Mouse (Mus musculus) limb, embryonic 11.5 days (tissue): ENCODE measurements around the gene 2210016L21Rik. TPM values are rescaled to one million over a fixed set of nuclear protein-coding genes. Genes with fewer than 3 reads are reported as not detected.
"Not testable (repeated sequence)": the region's sequence is repeated elsewhere in the genome, so short reads cannot be mapped to it uniquely, and the experiment has no call there.

Experiments used
- ATAC-seq: fragments of 200-750 bp; cut with Nextera tagmentation; 2 replicates; pipeline ENCODE4 v1.8.0; 2017; ENCODE audit warnings: low read depth; ENCODE audit not compliant: insufficient number of reproducible peaks, low FRiP score, low TSS enrichment
- DNase-seq: peaks from one replicate; pipeline ENCODE4 v3.0.0-alpha.2; 2015; ENCODE audit warnings: low spot score
- H3K27ac ChIP-seq: fragments of 300-500 bp; sonication (generic); replicated peaks from 2 replicates; pipeline ENCODE4 v1.5.1; 2014; ENCODE audit warnings: low read depth, mild to moderate bottlenecking, low read length
- H3K27me3 ChIP-seq: fragments of 300-500 bp; sonication (generic); 2 replicates; pipeline ENCODE4 v1.6.1; 2014; ENCODE audit warnings: mild to moderate bottlenecking, low read length, mixed read lengths; ENCODE audit not compliant: control insufficient read depth, insufficient read depth
- H3K36me3 ChIP-seq: fragments of 300-500 bp; sonication (generic); 2 replicates; pipeline ENCODE4 v1.6.1; 2014; ENCODE audit warnings: mild to moderate bottlenecking, low read length, moderate library complexity, mixed read lengths; ENCODE audit not compliant: control insufficient read depth, insufficient read depth
- H3K4me1 ChIP-seq: fragments of 300-500 bp; sonication (generic); 2 replicates; pipeline ENCODE4 v1.6.1; 2014; ENCODE audit warnings: low read length, mixed read lengths; ENCODE audit not compliant: control insufficient read depth, insufficient read depth
- H3K4me2 ChIP-seq: fragments of 300-500 bp; sonication (generic); 2 replicates; pipeline ENCODE4 v1.6.1; 2014; ENCODE audit warnings: low read depth, mild to moderate bottlenecking, moderate library complexity; ENCODE audit not compliant: severe bottlenecking
- H3K4me3 ChIP-seq: fragments of 300-500 bp; sonication (generic); 2 replicates; pipeline ENCODE4 v1.5.1; 2014; ENCODE audit warnings: low read depth, low read length
- H3K9ac ChIP-seq: fragments of 300-500 bp; sonication (generic); 2 replicates; pipeline ENCODE4 v1.6.1; 2014; ENCODE audit warnings: mild to moderate bottlenecking, low read length
- H3K9me3 ChIP-seq: fragments of 300-500 bp; sonication (generic); 2 replicates; pipeline ENCODE4 v1.6.1; 2016; ENCODE audit warnings: low read length; ENCODE audit not compliant: control insufficient read depth
- WGBS: fragments of 180-500 bp; shearing (Covaris S2); extraction: QIAGEN DNeasy Blood & Tissue Kit; methylation state at CpG from one replicate; pipeline ENCODE4 v1.1.7; 2014; 5-methylcytosine and 5-hydroxymethylcytosine counted together
- polyA plus RNA-seq: library from polyadenylated mRNA; unstranded; fragments of >200 nt; fragmentation: Nextera tagmentation; extraction: Ambion mirVana; gene quantifications from 2 replicates; pipeline ENCODE4 v1.2.1, GENCODE M21; 2014

The 2210016L21Rik gene
- polyA plus RNA-seq, 1 experiment from 2014 or later: 55.2 TPM

- no peak overlapping the region for H3K4me2 ChIP-seq
- ATAC-seq (no peak), DNase-seq (no peak)
- WGBS: 66% methylated on average over 8 of the region's 8 CpGs
- H3K27me3 ChIP-seq: no peaks in the 10 kb centered on the region
- no peak overlapping the region for H3K4me3 ChIP-seq
- H3K27ac ChIP-seq: no peak overlapping the region
- H3K9me3 ChIP-seq: no peaks in the 10 kb centered on the region
- no peaks in the 10 kb centered on the region for H3K36me3 ChIP-seq
- no peak overlapping the region for H3K9ac ChIP-seq
- no peaks in the 10 kb centered on the region for H3K4me1 ChIP-seq
These were observed 27.1 kb upstream of the 2210016L21Rik start for GRCm38 (mm10) chr5:114914855-114915254.

GRCm38 (mm10) chr5:114915854-114916253, 26.1 kb upstream of the 2210016L21Rik start:
- Histone ChIP-seq H3K4me2 (no peak overlapping the region), H3K9ac (no peak overlapping the region), H3K36me3 (no peaks in the 10 kb centered on the region), H3K27ac (no peak overlapping the region), H3K9me3 (no peaks in the 10 kb centered on the region), H3K27me3 (no peaks in the 10 kb centered on the region), H3K4me1 (no peaks in the 10 kb centered on the region), H3K4me3 (no peak overlapping the region)
- ATAC-seq (no peak), DNase-seq (no peak)
- WGBS: 91% methylated on average over 5 of the region's 5 CpGs

GRCm38 (mm10) chr5:114916777-114917176, 25.2 kb upstream of the 2210016L21Rik start:
- DNase-seq (no peak), ATAC-seq (no peak)
- Histone ChIP-seq H3K9me3 (no peaks in the 10 kb centered on the region), H3K27me3 (no peaks in the 10 kb centered on the region), H3K27ac (no peak overlapping the region), H3K4me3 (no peak overlapping the region), H3K36me3 (no peaks in the 10 kb centered on the region), H3K9ac (no peak overlapping the region), H3K4me2 (no peak overlapping the region), H3K4me1 (no peaks in the 10 kb centered on the region)
- WGBS: 72% methylated on average over 4 of the region's 4 CpGs

GRCm38 (mm10) chr5:114917357-114917756, 24.6 kb upstream of the 2210016L21Rik start:
- H3K4me3 ChIP-seq, H3K4me1 ChIP-seq, H3K9me3 ChIP-seq, H3K27me3 ChIP-seq, ATAC-seq, H3K9ac ChIP-seq, H3K4me2 ChIP-seq, H3K36me3 ChIP-seq, H3K27ac ChIP-seq, DNase-seq: not testable (repeated sequence)
- 95% methylated on average over 5 of the region's 5 CpGs for WGBS

GRCm38 (mm10) chr5:114921551-114922365, 20.2 kb upstream of the 2210016L21Rik start:
- DNase-seq (no peak), ATAC-seq (no peak)
- Histone ChIP-seq H3K4me3 (no peak overlapping the region), H3K4me1 (no peaks in the 10 kb centered on the region), H3K27ac (no peak overlapping the region), H3K9me3 (no peaks in the 10 kb centered on the region), H3K4me2 (no peak overlapping the region), H3K27me3 (no peaks in the 10 kb centered on the region), H3K36me3 (no peaks in the 10 kb centered on the region), H3K9ac (no peak overlapping the region)
- 76% methylated on average over 19 of the region's 19 CpGs for WGBS

- Histone ChIP-seq H3K36me3 (no peaks in the 10 kb centered on the region), H3K4me1 (no peaks in the 10 kb centered on the region), H3K4me2 (no peak overlapping the region), H3K9me3 (no peaks in the 10 kb centered on the region), H3K9ac (no peak overlapping the region), H3K27ac (no peak overlapping the region), H3K27me3 (no peaks in the 10 kb centered on the region), H3K4me3 (no peak overlapping the region)
- WGBS: 67% methylated on average over 10 of the region's 10 CpGs
- DNase-seq: no peak
- ATAC-seq: no peak
These were observed 19.6 kb upstream of the 2210016L21Rik start for GRCm38 (mm10) chr5:114922366-114922731.

GRCm38 (mm10) chr5:114922998-114923473, 18.9 kb upstream of the 2210016L21Rik start, which contains the start of gene Oasl1:
TSS of gene Oasl1 (plus strand) at chr5:114923240.
- Histone ChIP-seq H3K4me1 (no peaks in the 10 kb centered on the region), H3K27ac (no peak within 1 kb of the TSS), H3K27me3 (no peaks in the 10 kb centered on the region), H3K4me3 (no peak within 1 kb of the TSS), H3K9me3 (no peaks in the 10 kb centered on the region), H3K9ac (peak within 1 kb of the TSS; percentile 0; the same call in 1 of the 2 replicates), H3K36me3 (no peaks in the 10 kb centered on the region), H3K4me2 (no peak within 1 kb of the TSS; the same call in 1 of the 2 replicates)
- WGBS: 49% methylated on average over 15 of the region's 15 CpGs
- ATAC-seq: no peak
- DNase-seq: peak; percentile 27

GRCm38 (mm10) chr5:114926153-114926684, 15.7 kb upstream of the 2210016L21Rik start:
- ATAC-seq (no peak), DNase-seq (no peak)
- Histone ChIP-seq H3K4me1 (no peaks in the 10 kb centered on the region), H3K4me2 (no peak overlapping the region), H3K36me3 (no peaks in the 10 kb centered on the region), H3K9me3 (no peaks in the 10 kb centered on the region), H3K4me3 (no peak overlapping the region), H3K9ac (no peak overlapping the region), H3K27me3 (no peaks in the 10 kb centered on the region), H3K27ac (no peak overlapping the region)
- WGBS: 66% methylated on average over 1 of the region's 1 CpGs
